Mouse (Mus musculus): ENCODE data around the gene Rps6ka2. TPM values are rescaled to one million over a fixed set of nuclear protein-coding genes. Genes with fewer than 3 reads are reported as not detected.

Gene Rps6ka2
- polyA plus RNA-seq, 1 experiment, result 15.6 TPM

DNA sequence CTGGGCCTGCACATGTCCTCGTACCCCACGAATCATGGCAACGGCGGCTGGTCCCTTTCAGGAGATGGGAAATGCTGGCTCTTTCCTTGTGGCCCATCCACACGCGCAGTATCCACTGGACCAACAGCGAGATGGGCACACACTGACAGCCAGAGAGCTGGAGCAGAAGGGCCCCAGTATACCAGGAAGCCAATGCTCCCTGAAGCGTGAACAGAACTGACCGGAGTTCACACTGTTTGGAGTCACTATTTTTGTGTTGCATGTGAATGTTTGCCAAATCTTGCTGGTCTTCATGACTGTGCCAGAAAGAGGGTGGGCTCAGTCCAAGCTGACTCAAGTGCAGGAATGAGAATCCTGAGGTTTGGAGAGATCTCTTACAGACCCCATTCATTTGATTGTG, 58.6 kb downstream of the Rps6ka2 start:
- Histone ChIP-seq H3K27ac (ENCODE audit: control insufficient read depth, insufficient read depth, low read depth, low read length) (no peak overlapping the region), H3K4me3 (ENCODE audit: control insufficient read depth, low read depth, low read length) (no peak overlapping the region), H3K36me3 (ENCODE audit: control insufficient read depth, insufficient read depth, low read length) (no peaks in the 10 kb centered on the region), H3K27me3 (ENCODE audit: control insufficient read depth, insufficient read depth, low read length) (no peaks in the 10 kb centered on the region), H3K4me1 (ENCODE audit: control insufficient read depth, insufficient read depth, low read length) (no peaks in the 10 kb centered on the region; the same call in 1 of the 2 replicates)
- TF ChIP-seq POLR2A (IDR thresholded peaks at IDR 0.05; ENCODE audit: control insufficient read depth, low read depth, low read length) (no peak), CTCF (IDR thresholded peaks at IDR 0.05; ENCODE audit: control insufficient read depth, insufficient read depth, insufficient replicate concordance, low read depth, low read length) (no peak)

DNA sequence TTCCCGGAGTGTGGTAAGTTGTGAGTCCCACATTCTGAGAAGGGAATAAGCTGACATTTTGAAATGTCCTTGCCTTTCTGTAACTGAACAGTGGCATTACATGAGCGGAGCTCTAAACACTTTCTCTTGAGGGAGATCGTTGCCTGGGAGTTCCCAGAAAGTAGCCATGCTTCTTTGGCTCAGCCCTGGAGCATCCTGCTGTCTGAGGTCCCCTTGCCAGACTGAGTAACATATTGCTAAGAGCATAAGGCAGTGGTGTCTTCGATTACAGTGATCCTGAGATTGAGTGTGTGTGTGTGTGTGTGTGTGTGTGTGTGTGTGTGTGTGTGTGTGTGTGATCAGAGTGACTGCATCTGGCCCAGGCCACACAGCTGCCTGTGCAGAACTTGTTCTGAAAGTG, 61.4 kb downstream of the Rps6ka2 start:
- no peaks in the 10 kb centered on the region for H3K36me3 ChIP-seq (ENCODE audit: control insufficient read depth, insufficient read depth, low read length)

DNA sequence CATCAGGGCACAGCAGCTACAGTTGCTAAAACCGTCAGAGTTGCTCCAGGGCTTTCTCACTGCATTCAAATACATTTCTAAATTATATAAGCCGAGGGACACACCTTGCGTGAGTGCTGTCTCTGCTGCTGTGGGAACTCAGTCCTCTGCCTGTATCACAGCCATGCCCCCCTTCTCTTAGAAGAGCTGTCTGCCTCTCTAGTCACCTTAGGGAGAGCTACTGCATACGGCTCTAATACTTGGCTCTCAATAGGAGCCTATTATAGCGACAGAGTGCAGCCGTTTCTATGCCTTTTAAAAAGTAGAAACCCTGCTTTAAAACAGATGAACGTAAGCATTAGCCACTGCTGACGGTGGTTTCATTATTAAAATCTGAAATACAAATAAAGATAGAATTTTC, 61.9 kb downstream of the Rps6ka2 start:
- Histone ChIP-seq H3K4me1 (ENCODE audit: control insufficient read depth, insufficient read depth, low read length) (no peaks in the 10 kb centered on the region; the same call in 1 of the 2 replicates), H3K27me3 (ENCODE audit: control insufficient read depth, insufficient read depth, low read length) (no peaks in the 10 kb centered on the region), H3K4me3 (ENCODE audit: control insufficient read depth, low read depth, low read length) (no peak overlapping the region), H3K36me3 (ENCODE audit: control insufficient read depth, insufficient read depth, low read length) (no peaks in the 10 kb centered on the region), H3K27ac (ENCODE audit: control insufficient read depth, insufficient read depth, low read depth, low read length) (no peak overlapping the region)
- no peak for TF ChIP-seq CTCF (IDR thresholded peaks at IDR 0.05; ENCODE audit: control insufficient read depth, insufficient read depth, insufficient replicate concordance, low read depth, low read length)
- no peak for TF ChIP-seq POLR2A (IDR thresholded peaks at IDR 0.05; ENCODE audit: control insufficient read depth, low read depth, low read length)

More for the DNA sequence above, 61.4 kb downstream of the Rps6ka2 start:
- no peaks in the 10 kb centered on the region for H3K27me3 ChIP-seq (ENCODE audit: control insufficient read depth, insufficient read depth, low read length)
- H3K4me3 ChIP-seq (ENCODE audit: control insufficient read depth, low read depth, low read length), result no peak overlapping the region
- TF ChIP-seq POLR2A (IDR thresholded peaks at IDR 0.05; ENCODE audit: control insufficient read depth, low read depth, low read length), result no peak
- no peak for TF ChIP-seq CTCF (IDR thresholded peaks at IDR 0.05; ENCODE audit: control insufficient read depth, insufficient read depth, insufficient replicate concordance, low read depth, low read length)
- no peak overlapping the region for H3K27ac ChIP-seq (ENCODE audit: control insufficient read depth, insufficient read depth, low read depth, low read length)
- no peaks in the 10 kb centered on the region; the same call in 1 of the 2 replicates for H3K4me1 ChIP-seq (ENCODE audit: control insufficient read depth, insufficient read depth, low read length)

DNA sequence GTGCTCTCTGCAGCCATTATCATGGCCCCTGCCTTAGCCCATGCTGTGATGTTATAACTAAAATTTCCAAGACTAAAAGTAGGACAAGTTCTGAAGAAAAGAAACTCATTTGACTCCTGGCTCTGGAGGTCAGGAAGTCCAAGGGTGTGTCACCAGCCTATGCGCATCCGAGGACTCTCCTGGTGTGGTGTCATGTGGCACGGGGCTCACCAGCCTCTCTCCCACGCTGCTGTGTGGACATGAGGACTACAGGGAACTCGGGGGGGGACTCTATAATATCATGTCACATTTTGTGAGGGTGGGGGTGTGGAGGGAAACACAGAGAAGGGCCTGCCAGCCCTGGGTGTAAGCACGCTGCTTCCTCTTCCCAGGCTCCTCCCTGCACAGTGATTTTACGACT, 62.5 kb downstream of the Rps6ka2 start:
- no peaks in the 10 kb centered on the region for H3K27me3 ChIP-seq (ENCODE audit: control insufficient read depth, insufficient read depth, low read length)
- H3K4me3 ChIP-seq (ENCODE audit: control insufficient read depth, low read depth, low read length), result no peak overlapping the region
- H3K36me3 ChIP-seq (ENCODE audit: control insufficient read depth, insufficient read depth, low read length), result no peaks in the 10 kb centered on the region
- H3K27ac ChIP-seq (ENCODE audit: control insufficient read depth, insufficient read depth, low read depth, low read length), result no peak overlapping the region
- no peak for TF ChIP-seq CTCF (IDR thresholded peaks at IDR 0.05; ENCODE audit: control insufficient read depth, insufficient read depth, insufficient replicate concordance, low read depth, low read length)
- no peak for TF ChIP-seq POLR2A (IDR thresholded peaks at IDR 0.05; ENCODE audit: control insufficient read depth, low read depth, low read length)
- H3K4me1 ChIP-seq (ENCODE audit: control insufficient read depth, insufficient read depth, low read length), result no peaks in the 10 kb centered on the region; the same call in 1 of the 2 replicates

DNA sequence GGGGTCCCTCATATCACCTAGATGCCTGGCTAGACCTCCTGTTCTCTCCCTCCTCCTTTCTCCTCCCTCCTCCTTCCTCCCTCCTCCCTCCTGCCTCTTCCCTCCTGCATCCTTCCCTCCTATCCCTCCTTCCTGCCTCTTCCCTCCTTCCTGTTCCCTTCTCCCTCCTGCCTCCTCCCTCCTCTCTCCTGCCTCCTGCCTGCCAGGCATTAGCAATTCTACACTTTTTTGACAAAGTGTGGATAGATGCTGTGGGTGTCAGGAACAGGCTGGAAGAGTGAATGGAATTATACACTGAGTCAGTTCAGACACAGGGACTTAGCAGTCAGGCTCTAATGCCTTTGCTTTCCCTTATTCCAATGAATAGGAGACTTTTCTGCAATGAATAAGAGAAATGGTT, 63.3 kb downstream of the Rps6ka2 start:
- Histone ChIP-seq H3K27me3 (ENCODE audit: control insufficient read depth, insufficient read depth, low read length) (no peaks in the 10 kb centered on the region), H3K27ac (ENCODE audit: control insufficient read depth, insufficient read depth, low read depth, low read length) (no peak overlapping the region), H3K4me1 (ENCODE audit: control insufficient read depth, insufficient read depth, low read length) (no peaks in the 10 kb centered on the region; the same call in 1 of the 2 replicates), H3K36me3 (ENCODE audit: control insufficient read depth, insufficient read depth, low read length) (no peaks in the 10 kb centered on the region), H3K4me3 (ENCODE audit: control insufficient read depth, low read depth, low read length) (no peak overlapping the region)
- no peak for TF ChIP-seq CTCF (IDR thresholded peaks at IDR 0.05; ENCODE audit: control insufficient read depth, insufficient read depth, insufficient replicate concordance, low read depth, low read length)

DNA sequence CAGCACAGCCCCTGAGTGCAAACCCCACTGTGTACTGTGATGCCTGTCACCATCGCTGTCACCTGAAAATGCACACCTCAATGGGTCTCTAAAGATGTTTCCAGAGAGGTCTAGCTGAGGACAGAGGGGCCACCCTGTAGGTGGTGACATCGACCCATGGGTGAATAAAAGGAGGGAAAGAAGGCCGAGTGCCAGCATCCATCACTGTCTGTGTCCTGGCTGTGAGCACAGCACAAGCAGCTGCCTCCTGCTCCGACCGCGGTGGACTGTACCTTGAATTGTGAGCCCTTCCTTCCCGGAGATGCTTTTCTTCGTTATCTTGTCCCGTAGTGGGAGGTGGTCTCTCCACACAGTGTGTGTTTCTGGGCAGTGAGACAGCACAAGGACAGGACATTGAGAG, 67.8 kb downstream of the Rps6ka2 start:
- Histone ChIP-seq H3K4me3 (ENCODE audit: control insufficient read depth, low read depth, low read length) (no peak overlapping the region), H3K36me3 (ENCODE audit: control insufficient read depth, insufficient read depth, low read length) (no peaks in the 10 kb centered on the region), H3K27ac (ENCODE audit: control insufficient read depth, insufficient read depth, low read depth, low read length) (no peak overlapping the region), H3K27me3 (ENCODE audit: control insufficient read depth, insufficient read depth, low read length) (no peaks in the 10 kb centered on the region), H3K4me1 (ENCODE audit: control insufficient read depth, insufficient read depth, low read length) (no peaks in the 10 kb centered on the region)
- TF ChIP-seq CTCF (IDR thresholded peaks at IDR 0.05; ENCODE audit: control insufficient read depth, insufficient read depth, insufficient replicate concordance, low read depth, low read length) (no peak), POLR2A (IDR thresholded peaks at IDR 0.05; ENCODE audit: control insufficient read depth, low read depth, low read length) (no peak)

DNA sequence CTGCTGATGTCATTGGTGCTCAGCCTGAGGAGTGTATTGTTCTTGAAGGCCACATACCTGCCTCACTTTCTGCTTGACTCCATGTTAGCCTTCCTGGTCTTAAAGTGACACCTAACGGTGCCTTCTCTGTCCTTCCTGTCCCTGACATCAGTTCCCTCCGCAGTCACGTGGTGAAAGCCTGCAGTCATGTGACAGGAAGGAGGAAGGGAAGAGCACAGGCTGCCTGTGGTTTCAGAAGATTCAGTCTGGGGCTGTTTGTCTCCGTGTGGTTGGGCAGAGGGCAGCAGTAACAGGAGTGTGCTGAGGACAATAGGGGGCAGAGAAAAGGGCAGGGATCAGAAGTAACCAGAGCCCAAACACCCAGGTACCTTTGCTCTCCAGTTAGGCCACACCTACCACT, 68.9 kb downstream of the Rps6ka2 start:
- TF ChIP-seq POLR2A (IDR thresholded peaks at IDR 0.05; ENCODE audit: control insufficient read depth, low read depth, low read length) (no peak), CTCF (IDR thresholded peaks at IDR 0.05; ENCODE audit: control insufficient read depth, insufficient read depth, insufficient replicate concordance, low read depth, low read length) (no peak)
- H3K4me1 ChIP-seq (ENCODE audit: control insufficient read depth, insufficient read depth, low read length), result no peaks in the 10 kb centered on the region
- no peaks in the 10 kb centered on the region for H3K27me3 ChIP-seq (ENCODE audit: control insufficient read depth, insufficient read depth, low read length)
- H3K27ac ChIP-seq (ENCODE audit: control insufficient read depth, insufficient read depth, low read depth, low read length), result no peak overlapping the region
- H3K4me3 ChIP-seq (ENCODE audit: control insufficient read depth, low read depth, low read length), result no peak overlapping the region
- no peaks in the 10 kb centered on the region for H3K36me3 ChIP-seq (ENCODE audit: control insufficient read depth, insufficient read depth, low read length)

DNA sequence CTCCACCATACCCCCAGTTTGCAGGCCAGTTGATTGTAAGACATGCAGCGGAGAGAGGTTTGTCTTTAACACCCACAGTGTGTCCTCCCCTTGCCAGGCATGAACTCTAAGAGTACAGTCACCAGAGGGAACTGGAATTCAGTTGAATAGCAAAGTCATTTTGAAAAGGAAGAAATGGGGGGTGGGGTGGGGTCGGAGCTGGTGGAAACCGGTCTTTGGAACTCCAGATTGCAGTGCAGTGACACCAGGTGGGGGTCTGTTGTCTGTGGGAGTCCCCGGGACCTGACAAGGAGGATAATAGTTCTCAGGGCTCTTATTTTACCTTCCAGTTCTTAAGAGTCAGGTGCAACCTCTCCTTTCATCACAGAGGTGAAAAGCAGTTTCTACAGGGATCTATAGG, 70.6 kb downstream of the Rps6ka2 start:
- Histone ChIP-seq H3K27ac (ENCODE audit: control insufficient read depth, insufficient read depth, low read depth, low read length) (no peak overlapping the region), H3K4me3 (ENCODE audit: control insufficient read depth, low read depth, low read length) (no peak overlapping the region), H3K27me3 (ENCODE audit: control insufficient read depth, insufficient read depth, low read length) (no peaks in the 10 kb centered on the region), H3K4me1 (ENCODE audit: control insufficient read depth, insufficient read depth, low read length) (no peaks in the 10 kb centered on the region), H3K36me3 (ENCODE audit: control insufficient read depth, insufficient read depth, low read length) (no peaks in the 10 kb centered on the region)
- TF ChIP-seq POLR2A (IDR thresholded peaks at IDR 0.05; ENCODE audit: control insufficient read depth, low read depth, low read length) (no peak), CTCF (IDR thresholded peaks at IDR 0.05; ENCODE audit: control insufficient read depth, insufficient read depth, insufficient replicate concordance, low read depth, low read length) (no peak)

Measured in testis, adult 2 months (tissue).